Mouse (Mus musculus): ENCODE measurements around the gene Vmn2r58.
"Not testable (repeated sequence)": the region's sequence is repeated elsewhere in the genome, so short reads cannot be mapped to it uniquely, and the experiment has no call there.

The Vmn2r58 gene

DNA sequence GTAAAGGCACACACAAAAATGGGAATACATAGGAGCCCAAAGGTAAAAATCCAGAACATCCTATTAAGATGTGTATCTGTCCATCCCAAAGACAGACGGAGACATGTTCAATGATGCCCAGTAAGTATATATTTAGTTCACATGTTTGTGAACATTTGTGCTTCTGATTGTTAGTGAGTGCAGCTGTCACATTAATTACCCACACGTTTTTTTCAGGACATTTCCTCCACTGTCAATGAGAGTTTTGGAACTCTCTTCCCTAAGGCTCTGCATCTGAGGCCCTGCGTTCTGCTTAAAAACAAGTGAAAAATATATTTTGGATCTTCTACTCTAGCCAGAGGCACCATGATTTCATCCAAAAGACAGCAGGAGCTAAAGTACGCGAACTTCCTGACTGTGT, at the start of gene Vmn2r58:
Gene Vmn2r58 (minus strand): TSS at position 101 of the 400 bp plus-strand sequence.
- in situ Hi-C loops (cut with MboI, MseI): not testable (repeated sequence)

All from T-helper 17 cell (primary cell).